Comparison of ENCODE assay signal across 30 mouse cellular contexts in genomic region chr17:70890571-70890970, GRCm38 (mm10). TPM values are rescaled to one million over a fixed set of nuclear protein-coding genes. Genes with fewer than 3 reads are reported as not detected.
DNase-seq lines count a peak whose midpoint lies in the region; ATAC-seq and TF ChIP-seq lines count a peak whose summit lies in the region.
"Had no signal": no experiment of that assay in that cellular context is flagged by ENCODE, and none has a peak within 500 bp of the region (broad histone marks: within the 10 kb centered on the region; RNA-seq: fewer than 3 reads in every experiment).

No protein-coding gene starts in this region.

- peaks cover 12% of the 10 kb centered on the region for H3K4me1 ChIP-seq in midbrain, embryonic 11.5 days (ENCODE audit: control insufficient read depth, insufficient read depth, low read length)
- H3K4me1 ChIP-seq in midbrain, embryonic 10.5 days: peaks cover 15% of the 10 kb centered on the region
- H3K4me1 ChIP-seq in E14TG2a.4 (replicated peaks; ENCODE audit: low read depth, low read length): peaks cover 84% of the 10 kb centered on the region
- H3K4me1 ChIP-seq: heart, embryonic 10.5 days; heart, embryonic 13.5 days had no signal

- H3K36me3 ChIP-seq in midbrain, embryonic 11.5 days (ENCODE audit: control insufficient read depth, insufficient read depth, low read length): no peaks in the 10 kb centered on the region
- H3K36me3 ChIP-seq in midbrain, embryonic 10.5 days: no peaks in the 10 kb centered on the region
- H3K36me3 ChIP-seq in E14TG2a.4 (ENCODE audit: insufficient read depth, low read length): peaks cover 16% of the 10 kb centered on the region; the same call in 1 of the 2 replicates
- H3K36me3 ChIP-seq: embryonic facial prominence, embryonic 10.5 days; embryonic facial prominence, embryonic 13.5 days; forebrain, embryonic 10.5 days; heart, embryonic 10.5 days; heart, embryonic 13.5 days had no signal

- H3K27ac ChIP-seq in midbrain, embryonic 11.5 days (ENCODE audit: low read depth, low read length): no peak overlapping the region
- no peak overlapping the region for H3K27ac ChIP-seq in midbrain, embryonic 10.5 days (replicated peaks)
- H3K27ac ChIP-seq: embryonic facial prominence, embryonic 10.5 days; embryonic facial prominence, embryonic 13.5 days; forebrain, embryonic 10.5 days; forebrain, embryonic 13.5 days; heart, adult 2 months; heart, embryonic 10.5 days; heart, embryonic 13.5 days; hindbrain, embryonic 14.5 days; hindbrain, postnatal 0 days had no signal

- no peak overlapping the region for H3K4me2 ChIP-seq in midbrain, embryonic 11.5 days
- H3K4me2 ChIP-seq: embryonic facial prominence, embryonic 13.5 days; forebrain, embryonic 13.5 days; heart, embryonic 13.5 days; hindbrain, embryonic 14.5 days had no signal

- TF ChIP-seq CTCF in E14TG2a.4 (conservative IDR thresholded peaks at IDR 0.05; ENCODE audit: low read length): no peak

- 89% methylated on average over 8 of the region's 8 CpGs for WGBS in midbrain, embryonic 11.5 days
- WGBS in midbrain, embryonic 10.5 days: 91% methylated on average over 8 of the region's 8 CpGs

- no peak overlapping the region for H3K4me3 ChIP-seq in midbrain, embryonic 11.5 days (ENCODE audit: low read depth, low read length)
- no peak overlapping the region for H3K4me3 ChIP-seq in midbrain, embryonic 10.5 days
- peak overlapping the region; percentile 78 for H3K4me3 ChIP-seq in E14TG2a.4 (replicated peaks; ENCODE audit: low read length)
- H3K4me3 ChIP-seq: embryonic facial prominence, embryonic 10.5 days; embryonic facial prominence, embryonic 13.5 days; erythroblast, embryonic 14.5 days; forebrain, embryonic 10.5 days; forebrain, embryonic 13.5 days; heart, adult 2 months; heart, embryonic 10.5 days; heart, embryonic 13.5 days had no signal

- DNase-seq in midbrain, embryonic 11.5 days (ENCODE audit: low spot score, missing footprints): peak; percentile 31
- DNase-seq in midbrain, embryonic 10.5 days (ENCODE audit: low spot score): no peak
- peak; percentile 93 for DNase-seq in A20 (ENCODE audit: low read depth, low spot score)
- DNase-seq in layer of hippocampus, adult 18-20 months (ENCODE audit: low spot score in 2 of 2): no peak
- DNase-seq in right cerebral cortex, postnatal 4 days: no peak
- DNase-seq: adrenal gland, adult 2 months; adrenal gland, postnatal 14 days; cerebellum, adult 11-12 months; cerebellum, adult 8-10 months; cerebellum, postnatal 10 days; cerebellum, postnatal 36 days; embryo, embryonic 11 days; gastrocnemius, postnatal 25 days; heart, adult 2 months; heart, postnatal 14 days; heart, postnatal 4 days had no signal

- H3K27me3 ChIP-seq in midbrain, embryonic 11.5 days (ENCODE audit: control insufficient read depth, insufficient read depth, low read length): no peaks in the 10 kb centered on the region
- no peaks in the 10 kb centered on the region for H3K27me3 ChIP-seq in midbrain, embryonic 10.5 days (ENCODE audit: low read depth, poor library complexity, severe bottlenecking)
- no peaks in the 10 kb centered on the region for H3K27me3 ChIP-seq in E14TG2a.4 (ENCODE audit: insufficient read depth, low read length)
- H3K27me3 ChIP-seq: embryonic facial prominence, embryonic 13.5 days; forebrain, embryonic 13.5 days; heart, embryonic 13.5 days had no signal

- no peaks in the 10 kb centered on the region for H3K9me3 ChIP-seq in midbrain, embryonic 11.5 days (ENCODE audit: control insufficient read depth, low read length)
- no peaks in the 10 kb centered on the region for H3K9me3 ChIP-seq in midbrain, embryonic 10.5 days (replicated peaks)
- no peaks in the 10 kb centered on the region for H3K9me3 ChIP-seq in E14TG2a.4 (ENCODE audit: low read length)
- H3K9me3 ChIP-seq: embryonic facial prominence, embryonic 13.5 days; forebrain, embryonic 10.5 days; forebrain, embryonic 13.5 days; heart, embryonic 10.5 days; heart, embryonic 13.5 days had no signal

- no peak overlapping the region for H3K9ac ChIP-seq in midbrain, embryonic 11.5 days (ENCODE audit: low read length)
- H3K9ac ChIP-seq: embryonic facial prominence, embryonic 13.5 days; forebrain, embryonic 13.5 days; heart, embryonic 13.5 days; hindbrain, embryonic 14.5 days had no signal

- no peak for ATAC-seq in midbrain, embryonic 11.5 days (ENCODE audit: low FRiP score)
- ATAC-seq in neutrophil, adult 5-6 weeks (ENCODE audit: extremely low read depth, insufficient number of reproducible peaks, low FRiP score, poor library complexity, severe bottlenecking): peak; percentile 35
- ATAC-seq in erythroid progenitor cell, adult 5-6 weeks (replicated peaks; ENCODE audit: low FRiP score, poor library complexity, severe bottlenecking): no peak
- ATAC-seq: CD4-positive, CD25-positive, alpha-beta regulatory T cell, adult 4 months; forebrain, embryonic 13.5 days; hindbrain, postnatal 0 days; inflammation-experienced regulatory T-cells, adult 6 months had no signal

RNA-seq across cellular contexts. Expression of gene Tgif1, which starts 37.2 kb away (rescaled TPM):
- polyA plus RNA-seq in midbrain, embryonic 11.5 days (2014; fragmentation: Nextera tagmentation; extraction: Ambion mirVana): 53.0 and 58.4 TPM in 2 replicates
- polyA plus RNA-seq in midbrain, embryonic 10.5 days (2016; fragmentation: Nextera tagmentation; extraction: Ambion mirVana): 72.9 and 73.6 TPM in 2 replicates
- 78.6 and 81.5 TPM in 2 replicates for total RNA-seq in neutrophil, adult 5-6 weeks (2017)
- total RNA-seq in layer of hippocampus, adult 18-20 months (2021): 1 to 10 TPM; 1.0 to 3.6 TPM
- 17.6 and 34.6 TPM in 2 replicates for total RNA-seq in erythroid progenitor cell, adult 5-6 weeks (2015; ENCODE audit: low replicate concordance)
- total RNA-seq in erythroid progenitor cell, adult 5-6 weeks (2017; ENCODE audit: low replicate concordance): 1.8 and 4.2 TPM in 2 replicates

Comparison
In these comparisons a context has a peak if more than half of its experiments do, and no peak if none do; other contexts are left out.
1. DNase-seq: peak in midbrain, embryonic 11.5 days (single experiment) and A20 (single experiment); none in midbrain, embryonic 10.5 days (single experiment), layer of hippocampus, adult 18-20 months (0 of 2) and right cerebral cortex, postnatal 4 days (single experiment).